Mouse (Mus musculus) stomach, postnatal 0 days (tissue): ENCODE results near the gene Kcnj3. TPM values are rescaled to one million over a fixed set of nuclear protein-coding genes. Genes with fewer than 3 reads are reported as not detected.

Source experiments
- ATAC-seq: fragments of 200-750 bp; cut with Nextera tagmentation; 2 replicates; pipeline ENCODE4 v1.8.0; 2017; ENCODE audit not compliant: low FRiP score, low TSS enrichment
- DNase-seq: peaks from one replicate; pipeline ENCODE4 v3.0.0-alpha.2; 2016; ENCODE audit warnings: low spot score
- H3K27ac ChIP-seq: fragments of 300-500 bp; sonication (generic); replicated peaks from 2 replicates; pipeline ENCODE4 v1.5.1; 2014; ENCODE audit warnings: mild to moderate bottlenecking, control low read depth
- H3K27me3 ChIP-seq: fragments of 300-500 bp; sonication (generic); 2 replicates; pipeline ENCODE4 v1.6.1; 2014; ENCODE audit warnings: low read length; ENCODE audit not compliant: control insufficient read depth, insufficient read depth
- H3K36me3 ChIP-seq: fragments of 300-500 bp; sonication (generic); 2 replicates; pipeline ENCODE4 v1.6.1; 2014; ENCODE audit warnings: low read length, mixed read lengths; ENCODE audit not compliant: control insufficient read depth, insufficient read depth
- H3K4me1 ChIP-seq: fragments of 300-500 bp; sonication (generic); replicated peaks from 2 replicates; pipeline ENCODE4 v1.6.1; 2014; ENCODE audit warnings: antibody characterized with exemption; ENCODE audit not compliant: control insufficient read depth, insufficient read depth
- H3K4me2 ChIP-seq: fragments of 300-500 bp; sonication (generic); replicated peaks from 2 replicates; pipeline ENCODE4 v1.6.1; 2014; ENCODE audit warnings: low read depth, mild to moderate bottlenecking, control low read depth, moderate library complexity
- H3K4me3 ChIP-seq: fragments of 300-500 bp; sonication (generic); 2 replicates; pipeline ENCODE4 v1.5.1; 2014; ENCODE audit warnings: low read depth, low read length, control low read depth
- H3K9ac ChIP-seq: fragments of 300-500 bp; sonication (generic); 2 replicates; pipeline ENCODE4 v1.6.1; 2014; ENCODE audit warnings: mild to moderate bottlenecking, low read length, control low read depth, mixed read lengths
- H3K9me3 ChIP-seq: fragments of 300-500 bp; sonication (generic); 2 replicates; pipeline ENCODE4 v1.6.1; 2016; ENCODE audit warnings: low read length; ENCODE audit not compliant: control insufficient read depth
- CTCF ChIP-seq: IDR thresholded peaks from 2 replicates; pipeline ENCODE4 v1.5.1; 2016; ENCODE audit warnings: antibody characterized with exemption, low read depth, mild to moderate bottlenecking, moderate library complexity
- EP300 ChIP-seq: optimal IDR thresholded peaks from 2 replicates; pipeline ENCODE3; 2016; ENCODE audit warnings: antibody characterized with exemption
- WGBS: fragments of 180-500 bp; shearing (Covaris S2); extraction: QIAGEN DNeasy Blood & Tissue Kit; methylation state at CpG from one replicate; pipeline ENCODE4 v1.1.7; 2014; 5-methylcytosine and 5-hydroxymethylcytosine counted together
- polyA plus RNA-seq: library from polyadenylated mRNA; unstranded; fragments of >200 nt; fragmentation: Nextera tagmentation; extraction: Ambion mirVana; gene quantifications from 2 replicates; pipeline ENCODE4 v1.2.1, GENCODE M21; 2015

The Kcnj3 gene
- polyA plus RNA-seq, 1 experiment from 2014 or later: 0.10 TPM

DNA sequence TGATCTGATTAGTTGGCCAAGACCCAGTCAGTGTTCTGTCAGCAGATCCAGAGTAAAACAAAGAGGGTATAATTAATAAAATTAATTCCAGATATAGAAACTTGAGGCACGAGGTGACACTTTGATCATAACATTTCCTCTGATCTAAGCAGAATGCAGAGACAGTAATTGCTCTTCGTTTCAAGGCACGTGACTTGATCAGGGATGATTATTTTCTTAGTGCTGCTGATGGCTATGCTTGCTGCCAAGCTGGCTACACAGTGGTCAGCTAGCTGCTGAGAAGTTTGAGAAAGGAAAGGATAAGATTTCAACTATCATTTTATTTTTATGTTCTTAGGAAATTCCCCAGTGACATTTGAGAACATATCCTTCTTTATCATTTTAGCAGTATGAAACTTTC is 135.7 kb downstream of the Kcnj3 start:
- no peaks in the 10 kb centered on the region for H3K4me1 ChIP-seq
- H3K4me3 ChIP-seq: no peak overlapping the region
- H3K27me3 ChIP-seq: no peaks in the 10 kb centered on the region
- ATAC-seq: no peak
- 66% methylated on average over 3 of the region's 3 CpGs for WGBS
- TF ChIP-seq EP300 (no peak), CTCF (no peak)
- DNase-seq: no peak
- H3K4me2 ChIP-seq: no peak overlapping the region
- no peak overlapping the region for H3K9ac ChIP-seq
- no peaks in the 10 kb centered on the region for H3K36me3 ChIP-seq
- H3K9me3 ChIP-seq: no peaks in the 10 kb centered on the region
- H3K27ac ChIP-seq: no peak overlapping the region

DNA sequence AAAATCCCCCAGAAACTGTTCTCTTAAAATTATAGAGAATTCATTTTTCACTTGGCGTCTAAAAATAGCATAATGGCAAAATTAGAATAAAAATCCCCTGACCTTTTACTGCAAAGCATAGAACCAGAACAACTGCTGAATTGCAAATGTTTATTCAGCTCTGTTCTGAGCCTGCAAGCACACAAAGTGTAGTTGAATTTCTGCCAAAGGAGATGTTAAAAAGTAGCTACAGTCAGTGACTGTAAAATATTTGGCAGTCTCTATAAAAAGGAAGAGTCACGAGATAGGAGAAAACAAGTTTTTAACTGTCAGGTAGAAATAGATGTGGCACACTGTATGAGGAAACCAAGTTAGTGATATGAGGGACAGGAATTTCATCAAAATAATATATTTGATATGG is 144.5 kb downstream of the Kcnj3 start:
- Histone ChIP-seq H3K4me1 (no peaks in the 10 kb centered on the region), H3K4me3 (no peak overlapping the region), H3K4me2 (no peak overlapping the region), H3K27ac (no peak overlapping the region), H3K9me3 (no peaks in the 10 kb centered on the region), H3K9ac (no peak overlapping the region), H3K36me3 (no peaks in the 10 kb centered on the region), H3K27me3 (no peaks in the 10 kb centered on the region)
- 30% methylated on average over 2 of the region's 2 CpGs for WGBS
- DNase-seq (no peak), ATAC-seq (no peak)
- no peak for TF ChIP-seq EP300
- no peak for TF ChIP-seq CTCF

DNA sequence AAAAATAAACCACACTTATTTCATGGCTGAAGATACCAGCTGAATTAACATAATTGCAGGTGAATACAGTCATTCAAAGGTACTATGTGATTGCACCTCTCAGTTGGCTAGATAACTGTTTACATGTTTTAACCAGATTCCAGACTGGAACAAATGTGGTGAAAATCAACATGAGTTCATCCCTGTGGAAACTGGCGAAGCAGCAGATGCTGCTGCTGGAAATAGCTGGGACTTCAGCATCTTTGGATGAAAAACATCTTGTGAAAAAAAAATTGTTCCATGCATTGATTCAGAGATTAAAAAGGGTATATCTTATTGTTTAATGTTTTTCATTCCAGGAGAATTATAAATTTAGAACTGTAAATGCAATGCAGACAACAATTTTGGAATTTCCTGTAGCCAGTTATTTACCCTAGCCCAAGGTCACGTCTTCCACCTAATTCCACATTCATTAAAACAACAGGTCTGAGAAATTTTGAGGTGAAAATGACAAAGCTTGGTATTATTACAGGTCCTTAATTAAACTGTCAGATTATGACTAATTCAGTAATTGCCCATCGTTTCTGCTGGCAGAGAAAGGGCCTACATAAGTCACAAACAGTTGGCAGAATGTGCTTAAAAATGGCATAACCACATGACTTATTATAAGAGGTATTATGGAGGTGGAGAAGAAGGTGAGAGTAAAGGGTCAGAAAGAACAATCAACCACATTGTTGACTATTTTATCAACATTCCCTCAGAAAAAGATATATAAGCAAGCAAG is 155.6 kb downstream of the Kcnj3 start:
- no peak overlapping the region for H3K27ac ChIP-seq
- no peaks in the 10 kb centered on the region for H3K36me3 ChIP-seq
- H3K4me2 ChIP-seq: no peak overlapping the region
- no peaks in the 10 kb centered on the region for H3K27me3 ChIP-seq
- no peak overlapping the region for H3K4me3 ChIP-seq
- ATAC-seq (no peak), DNase-seq (no peak)
- H3K4me1 ChIP-seq: no peaks in the 10 kb centered on the region
- 62% methylated on average over 3 of the region's 3 CpGs for WGBS
- H3K9ac ChIP-seq: no peak overlapping the region
- TF ChIP-seq CTCF (no peak), EP300 (no peak)
- no peaks in the 10 kb centered on the region for H3K9me3 ChIP-seq
